Mouse (Mus musculus) hindbrain, embryonic 11.5 days (tissue): ENCODE measurements at regions not wholly inside any gene's neighbourhood (a gene's known extent, or its start where the extent isn't known, plus 50 kb on each side); places are given as distances from the start of the nearest gene placed in this dataset.

Experiments used
- ATAC-seq: fragments of 200-750 bp; cut with Nextera tagmentation; 2 replicates; pipeline ENCODE4 v1.8.0; 2017; ENCODE audit warnings: mild to moderate bottlenecking, moderate TSS enrichment, moderate library complexity; ENCODE audit not compliant: low FRiP score
- DNase-seq: peaks from one replicate; pipeline ENCODE4 v3.0.0-alpha.2; 2015; ENCODE audit warnings: low spot score
- H3K27ac ChIP-seq: fragments of 300-500 bp; sonication (generic); 2 replicates; pipeline ENCODE4 v1.5.1; 2014; ENCODE audit warnings: mild to moderate bottlenecking, low read depth, low read length
- H3K27me3 ChIP-seq: fragments of 300-500 bp; sonication (generic); 2 replicates; pipeline ENCODE4 v1.6.1; 2014; ENCODE audit warnings: mild to moderate bottlenecking, low read length, moderate library complexity, mixed read lengths; ENCODE audit not compliant: control insufficient read depth, insufficient read depth
- H3K36me3 ChIP-seq: fragments of 300-500 bp; sonication (generic); 2 replicates; pipeline ENCODE4 v1.6.1; 2014; ENCODE audit warnings: mild to moderate bottlenecking, low read length, moderate library complexity, mixed read lengths; ENCODE audit not compliant: control insufficient read depth, insufficient read depth
- H3K4me1 ChIP-seq: fragments of 300-500 bp; sonication (generic); replicated peaks from 2 replicates; pipeline ENCODE4 v1.6.1; 2014; ENCODE audit warnings: low read length, mixed read lengths; ENCODE audit not compliant: control insufficient read depth, insufficient read depth
- H3K4me2 ChIP-seq: fragments of 300-500 bp; sonication (generic); replicated peaks from 2 replicates; pipeline ENCODE4 v1.6.1; 2014; ENCODE audit warnings: mild to moderate bottlenecking, low read depth, low read length
- H3K4me3 ChIP-seq: fragments of 300-500 bp; sonication (generic); 2 replicates; pipeline ENCODE4 v1.5.1; 2014; ENCODE audit warnings: low read depth, low read length
- H3K9ac ChIP-seq: fragments of 300-500 bp; sonication (generic); 2 replicates; pipeline ENCODE4 v1.6.1; 2014; ENCODE audit warnings: low read depth, low read length
- H3K9me3 ChIP-seq: fragments of 300-500 bp; sonication (generic); 2 replicates; pipeline ENCODE4 v1.6.1; 2016; ENCODE audit warnings: low read length; ENCODE audit not compliant: control insufficient read depth
- WGBS: fragments of 180-500 bp; shearing (Covaris S2); extraction: QIAGEN DNeasy Blood & Tissue Kit; methylation state at CpG from one replicate; pipeline ENCODE4 v1.1.7; 2014; 5-methylcytosine and 5-hydroxymethylcytosine counted together

GRCm38 (mm10) chr12:59834809-59835208, 615.3 kb upstream of the Fbxo33 start:
- no peaks in the 10 kb centered on the region for H3K9me3 ChIP-seq
- 73% methylated on average over 2 of the region's 2 CpGs for WGBS
- no peak for ATAC-seq
- H3K9ac ChIP-seq: no peak overlapping the region
- H3K27ac ChIP-seq: no peak overlapping the region
- no peaks in the 10 kb centered on the region for H3K27me3 ChIP-seq
- no peaks in the 10 kb centered on the region for H3K4me1 ChIP-seq
- no peak for DNase-seq
- H3K36me3 ChIP-seq: no peaks in the 10 kb centered on the region
- H3K4me3 ChIP-seq: no peak overlapping the region
- no peak overlapping the region for H3K4me2 ChIP-seq

DNA sequence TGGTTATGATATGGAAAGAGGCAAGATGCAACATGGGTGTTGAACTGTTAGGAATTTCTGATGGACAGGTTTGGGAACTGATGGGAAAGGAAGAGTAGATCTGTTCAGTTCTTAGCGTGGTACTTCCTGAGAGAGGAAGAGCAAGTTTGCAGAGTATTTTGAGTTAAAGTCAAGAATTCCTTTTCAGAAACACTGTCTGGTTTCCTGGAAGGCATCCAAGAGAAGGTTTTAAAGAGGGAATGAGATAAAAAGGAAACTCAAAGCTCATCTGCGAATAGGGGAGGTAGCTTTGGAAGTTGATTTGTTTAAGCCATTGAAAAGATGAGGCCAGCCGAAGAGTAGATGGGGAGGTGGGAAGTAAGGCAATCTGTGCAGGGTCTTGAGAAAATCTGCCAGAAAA, 603.4 kb upstream of the Fbxo33 start:
- no peak for DNase-seq
- Histone ChIP-seq H3K4me3 (no peak overlapping the region), H3K9ac (no peak overlapping the region), H3K9me3 (no peaks in the 10 kb centered on the region), H3K4me2 (no peak overlapping the region), H3K36me3 (no peaks in the 10 kb centered on the region), H3K27ac (no peak overlapping the region), H3K4me1 (no peaks in the 10 kb centered on the region), H3K27me3 (no peaks in the 10 kb centered on the region)
- 89% methylated on average over 3 of the region's 3 CpGs for WGBS
- ATAC-seq: no peak

GRCm38 (mm10) chr12:59822435-59822834, 602.9 kb upstream of the Fbxo33 start:
- ATAC-seq (no peak), DNase-seq (no peak)
- Histone ChIP-seq H3K4me2 (no peak overlapping the region), H3K9ac (no peak overlapping the region), H3K4me1 (no peaks in the 10 kb centered on the region), H3K4me3 (no peak overlapping the region), H3K36me3 (no peaks in the 10 kb centered on the region), H3K9me3 (no peaks in the 10 kb centered on the region), H3K27me3 (no peaks in the 10 kb centered on the region), H3K27ac (no peak overlapping the region)
- 80% methylated on average over 2 of the region's 2 CpGs for WGBS

- H3K4me3 ChIP-seq: no peak overlapping the region
- ATAC-seq (no peak), DNase-seq (no peak)
- no peak overlapping the region for H3K4me2 ChIP-seq
- H3K27me3 ChIP-seq: no peaks in the 10 kb centered on the region
- 85% methylated on average over 2 of the region's 2 CpGs for WGBS
- no peak overlapping the region for H3K27ac ChIP-seq
- no peaks in the 10 kb centered on the region for H3K36me3 ChIP-seq
- no peaks in the 10 kb centered on the region for H3K9me3 ChIP-seq
- H3K4me1 ChIP-seq: no peaks in the 10 kb centered on the region
- no peak overlapping the region for H3K9ac ChIP-seq
Measured at GRCm38 (mm10) chr12:59821698-59822097, 602.2 kb upstream of the Fbxo33 start.

GRCm38 (mm10) chr12:59815965-59816364, 596.4 kb upstream of the Fbxo33 start:
- Histone ChIP-seq H3K9me3 (no peaks in the 10 kb centered on the region), H3K4me2 (no peak overlapping the region), H3K27ac (no peak overlapping the region), H3K9ac (no peak overlapping the region), H3K4me3 (no peak overlapping the region), H3K27me3 (no peaks in the 10 kb centered on the region), H3K36me3 (no peaks in the 10 kb centered on the region), H3K4me1 (no peaks in the 10 kb centered on the region)
- DNase-seq (no peak), ATAC-seq (no peak)
- WGBS: 64% methylated on average over 4 of the region's 4 CpGs

- Histone ChIP-seq H3K9ac (no peak overlapping the region), H3K4me2 (no peak overlapping the region), H3K27ac (no peak overlapping the region), H3K4me1 (no peaks in the 10 kb centered on the region), H3K27me3 (no peaks in the 10 kb centered on the region), H3K36me3 (no peaks in the 10 kb centered on the region), H3K9me3 (no peaks in the 10 kb centered on the region), H3K4me3 (no peak overlapping the region)
- DNase-seq (no peak), ATAC-seq (no peak)
- WGBS: 95% methylated on average over 13 of the region's 13 CpGs
Measured at GRCm38 (mm10) chr12:59814356-59814755, 594.8 kb upstream of the Fbxo33 start.

- H3K4me1 ChIP-seq: no peaks in the 10 kb centered on the region
- DNase-seq: no peak
Measured at GRCm38 (mm10) chr12:59809224-59809623, 589.7 kb upstream of the Fbxo33 start.

GRCm38 (mm10) chr12:59798051-59798450, 578.5 kb upstream of the Fbxo33 start:
- Histone ChIP-seq H3K27ac (no peak overlapping the region), H3K4me1 (no peaks in the 10 kb centered on the region), H3K4me2 (no peak overlapping the region), H3K9ac (no peak overlapping the region), H3K36me3 (no peaks in the 10 kb centered on the region), H3K27me3 (no peaks in the 10 kb centered on the region), H3K4me3 (no peak overlapping the region), H3K9me3 (no peaks in the 10 kb centered on the region)
- DNase-seq (peak; percentile 41), ATAC-seq (no peak)
- 59% methylated on average over 3 of the region's 3 CpGs for WGBS

More at GRCm38 (mm10) chr12:59809224-59809623, 589.7 kb upstream of the Fbxo33 start:
- ATAC-seq: no peak
- Histone ChIP-seq H3K4me3 (no peak overlapping the region), H3K9me3 (no peaks in the 10 kb centered on the region), H3K36me3 (no peaks in the 10 kb centered on the region), H3K4me2 (no peak overlapping the region), H3K9ac (no peak overlapping the region), H3K27me3 (no peaks in the 10 kb centered on the region), H3K27ac (no peak overlapping the region)
- WGBS: 30% methylated on average over 2 of the region's 2 CpGs

DNA sequence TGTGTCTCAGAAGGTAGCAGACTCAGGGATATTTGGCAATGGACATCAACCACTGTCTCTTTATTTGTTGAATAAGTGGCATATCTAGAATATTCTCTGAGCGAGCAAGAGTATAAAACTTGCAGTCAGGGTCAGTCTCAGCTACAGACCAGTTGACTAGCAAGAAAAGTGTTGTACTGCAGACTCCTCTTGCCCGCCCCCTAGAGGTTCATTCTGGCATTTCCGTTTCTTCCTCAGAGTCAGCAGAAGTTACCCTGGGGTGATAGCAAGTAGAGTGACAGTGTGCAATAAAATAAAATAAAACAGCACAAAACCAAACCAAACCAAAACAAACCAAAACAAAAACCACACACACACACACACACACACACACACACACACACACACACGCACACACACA, 571.9 kb upstream of the Fbxo33 start:
- H3K4me2 ChIP-seq: no peak overlapping the region
- no peak overlapping the region for H3K4me3 ChIP-seq
- no peaks in the 10 kb centered on the region for H3K36me3 ChIP-seq
- no peaks in the 10 kb centered on the region for H3K27me3 ChIP-seq
- no peak for ATAC-seq
- H3K4me1 ChIP-seq: no peaks in the 10 kb centered on the region
- no peaks in the 10 kb centered on the region for H3K9me3 ChIP-seq
- no peak overlapping the region for H3K9ac ChIP-seq
- WGBS: 53% methylated on average over 3 of the region's 4 CpGs
- H3K27ac ChIP-seq: no peak overlapping the region
- peak; percentile 37 for DNase-seq
